Mouse (Mus musculus): ENCODE data around the gene Slc22a7. TPM values are rescaled to one million over a fixed set of nuclear protein-coding genes. Genes with fewer than 3 reads are reported as not detected.

Slc22a7 gene
- total RNA-seq (2021): not detected
- long read RNA-seq, experiment 1: 0 reads
- long read RNA-seq, experiment 2: 0 reads

- no peak for DNase-seq
Measured at GRCm38 (mm10) chr17:46438298-46438873, at the start of gene Slc22a7. Gene Slc22a7 (minus strand): TSS chr17:46438457.

- DNase-seq: no peak
Measured at GRCm38 (mm10) chr17:46487431-46487830, 49.2 kb upstream of the Slc22a7 start, which contains the start of gene Ttbk1. Gene Ttbk1 (minus strand): TSS chr17:46487675.

GRCm38 (mm10) chr17:46486995-46487394 is 48.7 kb upstream of the Slc22a7 start:
- DNase-seq: no peak

DNA sequence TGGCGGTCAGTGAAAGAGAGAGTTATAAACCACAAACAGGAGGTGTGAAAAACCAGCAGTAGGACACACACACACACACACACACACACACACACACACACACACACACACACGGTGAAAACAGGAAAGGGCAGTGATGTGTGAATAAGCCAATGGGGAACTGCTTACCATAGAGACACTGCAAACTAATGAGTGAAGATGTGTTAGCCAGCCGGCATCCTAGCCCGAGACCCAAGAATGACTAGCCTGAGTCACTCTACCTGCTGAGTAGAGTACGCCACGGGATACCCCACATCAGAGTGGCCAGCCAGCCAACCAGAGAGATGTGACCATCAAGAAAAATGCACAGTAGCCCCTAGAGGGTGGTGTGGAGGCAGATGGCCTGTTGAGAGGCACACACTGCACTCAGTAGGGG is 46.2 kb upstream of the Slc22a7 start:
- no peak for DNase-seq

DNA sequence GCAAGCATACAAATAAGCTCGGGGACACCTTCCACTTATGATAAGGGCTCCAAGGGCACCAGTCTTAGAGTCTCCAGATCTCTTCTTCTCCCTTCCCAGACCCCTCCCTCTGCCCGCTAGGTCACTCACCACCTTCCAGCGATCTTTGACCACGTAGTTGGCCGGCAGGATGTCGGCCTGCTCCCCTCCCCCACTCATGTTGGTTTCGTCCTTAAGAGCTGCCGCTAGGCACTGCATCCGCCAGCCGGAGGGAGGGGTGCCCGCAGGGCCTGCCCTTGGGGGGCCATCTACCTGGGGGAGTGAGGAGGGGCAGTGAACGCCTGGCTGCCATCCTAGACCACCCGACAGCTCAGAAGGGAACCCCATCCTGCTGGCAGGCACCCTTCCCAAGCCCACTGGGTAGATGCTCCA is 45.8 kb upstream of the Slc22a7 start:
- DNase-seq: no peak

DNA sequence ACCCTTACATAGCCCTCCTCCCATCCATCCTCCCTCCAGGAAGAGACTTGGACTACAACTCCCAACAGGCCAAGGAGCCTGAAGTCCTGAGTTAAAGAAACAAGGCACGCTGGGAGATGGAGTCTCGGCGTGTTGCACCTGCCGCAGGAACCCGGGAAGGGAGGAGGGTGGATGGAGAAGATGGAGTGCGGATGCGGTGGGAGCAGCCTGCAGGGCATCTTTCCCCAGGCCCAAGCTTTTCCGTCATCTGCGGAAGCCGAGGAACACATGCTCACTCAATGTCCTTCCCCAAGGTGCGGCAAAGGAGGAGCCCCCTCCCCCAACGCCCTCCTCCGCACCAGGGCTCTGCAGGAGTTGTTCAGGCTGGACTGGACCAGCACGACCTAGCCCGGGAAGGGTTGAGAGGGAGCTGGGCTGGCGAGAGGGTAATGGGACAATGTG is 45.3 kb upstream of the Slc22a7 start:
- DNase-seq: no peak

- no peak for DNase-seq
Measured at GRCm38 (mm10) chr17:46477286-46477685, 39.0 kb upstream of the Slc22a7 start.

- DNase-seq: no peak
Measured at GRCm38 (mm10) chr17:46476601-46477000, 38.3 kb upstream of the Slc22a7 start.

- DNase-seq: no peak
Measured at GRCm38 (mm10) chr17:46467830-46468229, 29.6 kb upstream of the Slc22a7 start.

DNA sequence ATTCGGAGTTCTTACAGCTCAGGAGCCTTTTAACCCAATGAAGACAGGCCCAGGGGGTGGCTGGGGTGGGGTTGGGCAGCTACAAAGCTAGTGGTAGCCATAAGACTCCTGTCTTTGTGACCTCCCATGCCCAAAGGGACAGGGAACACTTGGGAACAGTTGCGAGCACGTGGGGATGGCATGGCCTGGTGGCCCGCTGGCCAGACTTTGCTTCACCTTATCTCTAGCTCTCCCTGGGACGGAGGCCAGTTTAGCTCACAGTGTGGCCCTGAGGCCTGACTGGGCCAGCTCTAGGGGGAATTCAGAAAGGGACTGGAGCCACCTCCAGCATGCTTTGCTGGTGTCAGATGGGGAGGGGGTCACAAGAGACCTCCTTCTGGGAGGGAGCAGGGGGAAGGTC is 24.0 kb upstream of the Slc22a7 start:
- DNase-seq: no peak

DNA sequence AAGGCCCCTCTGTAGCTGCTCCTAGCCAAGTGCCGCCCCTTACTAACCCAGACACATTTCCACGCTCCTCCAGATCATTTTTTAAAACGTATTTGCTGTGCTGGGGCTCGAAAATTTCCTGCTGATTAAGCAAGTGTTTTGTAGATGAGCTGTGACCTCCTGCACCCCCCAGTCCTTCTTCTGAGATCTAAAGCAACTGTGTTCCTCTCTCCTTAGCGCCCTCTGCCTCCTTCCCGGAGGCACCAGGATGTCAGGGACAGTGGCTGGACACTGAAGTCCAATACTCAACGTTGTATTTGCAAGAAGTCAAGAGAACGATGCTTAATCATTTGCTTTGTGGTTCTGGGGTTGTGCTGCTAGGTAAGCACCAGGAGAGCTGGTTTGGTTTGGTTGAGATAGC is 23.1 kb upstream of the Slc22a7 start:
- no peak for DNase-seq

DNA sequence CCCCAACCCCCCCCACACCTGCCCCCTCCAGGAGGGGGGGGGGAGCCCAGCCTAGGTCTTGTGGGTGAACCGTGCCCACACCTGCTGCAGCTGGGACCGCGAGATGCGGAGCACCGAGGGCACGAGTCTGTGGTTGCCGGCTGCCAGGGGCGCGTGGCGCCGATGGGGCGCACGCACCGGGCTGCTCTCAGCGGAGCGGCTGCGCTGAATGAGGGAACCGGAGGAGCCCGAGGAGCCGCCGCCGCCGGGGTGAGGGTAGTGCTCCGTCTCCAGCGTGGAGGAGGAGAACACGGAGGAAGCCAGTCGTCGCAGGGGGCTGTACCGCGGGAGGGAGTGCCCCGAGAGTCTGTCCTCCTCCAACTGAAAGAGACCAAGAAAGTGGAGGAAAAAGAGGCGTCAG is 22.4 kb upstream of the Slc22a7 start:
- no peak for DNase-seq

GRCm38 (mm10) chr17:46458439-46458838 is 20.2 kb upstream of the Slc22a7 start:
- no peak for DNase-seq

- no peak for DNase-seq
Measured at GRCm38 (mm10) chr17:46457791-46458190, 19.5 kb upstream of the Slc22a7 start.

GRCm38 (mm10) chr17:46455110-46455691 is 16.9 kb upstream of the Slc22a7 start:
- DNase-seq: no peak

GRCm38 (mm10) chr17:46454539-46454938 is 16.3 kb upstream of the Slc22a7 start:
- no peak for DNase-seq

DNA sequence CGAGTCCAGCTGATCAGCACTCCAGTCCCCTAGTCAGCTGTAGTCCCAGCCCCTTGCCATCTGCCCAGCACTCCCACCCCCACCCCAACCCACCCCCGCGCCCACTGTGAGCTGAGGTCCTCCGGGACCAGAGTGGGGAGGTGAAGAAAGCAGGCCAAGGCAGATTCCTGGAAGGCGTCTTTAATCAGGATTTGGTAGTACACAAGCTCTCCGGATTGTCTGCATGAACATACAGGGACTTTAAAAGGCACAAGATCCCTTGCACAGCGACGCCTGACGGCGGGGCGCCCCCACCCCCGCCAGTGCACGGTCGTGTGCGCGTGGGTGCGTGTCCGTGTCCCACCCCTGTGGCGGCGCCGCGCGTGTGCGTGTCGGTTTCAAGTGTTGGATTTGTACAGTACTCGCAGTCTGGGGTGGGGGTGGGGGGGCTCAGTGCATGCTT is 15.7 kb upstream of the Slc22a7 start:
- DNase-seq: no peak

DNA sequence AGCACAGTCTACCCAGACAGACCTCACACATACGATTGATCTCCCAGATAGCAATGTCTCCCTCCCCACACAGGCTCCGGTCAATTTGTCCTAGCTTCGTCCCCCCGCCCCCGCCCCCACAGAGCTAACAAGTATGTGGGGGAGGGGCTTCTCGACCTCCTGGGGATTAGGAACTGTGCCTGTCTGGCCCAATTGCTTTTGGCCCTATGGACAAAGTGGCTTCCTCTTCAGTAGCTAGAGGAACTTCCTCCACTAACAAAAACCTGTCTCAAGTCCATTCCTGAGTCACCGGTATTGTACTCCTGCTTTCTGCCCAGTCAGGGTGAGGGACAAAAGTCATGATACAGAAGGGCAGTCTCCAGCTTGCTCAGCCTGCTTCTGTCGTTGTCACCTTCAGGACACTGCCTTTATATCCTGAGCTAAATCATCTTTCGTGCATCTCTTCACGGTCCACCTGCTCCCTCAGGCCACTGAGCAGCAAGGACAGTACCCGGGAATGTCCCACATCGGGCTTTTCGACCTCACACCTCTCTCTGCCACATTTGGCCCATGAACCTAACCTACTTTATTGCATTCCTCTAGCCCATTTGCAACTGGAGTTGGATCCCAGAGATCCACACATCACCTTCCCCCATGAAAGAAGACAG is 15.2 kb upstream of the Slc22a7 start:
- DNase-seq: no peak

DNA sequence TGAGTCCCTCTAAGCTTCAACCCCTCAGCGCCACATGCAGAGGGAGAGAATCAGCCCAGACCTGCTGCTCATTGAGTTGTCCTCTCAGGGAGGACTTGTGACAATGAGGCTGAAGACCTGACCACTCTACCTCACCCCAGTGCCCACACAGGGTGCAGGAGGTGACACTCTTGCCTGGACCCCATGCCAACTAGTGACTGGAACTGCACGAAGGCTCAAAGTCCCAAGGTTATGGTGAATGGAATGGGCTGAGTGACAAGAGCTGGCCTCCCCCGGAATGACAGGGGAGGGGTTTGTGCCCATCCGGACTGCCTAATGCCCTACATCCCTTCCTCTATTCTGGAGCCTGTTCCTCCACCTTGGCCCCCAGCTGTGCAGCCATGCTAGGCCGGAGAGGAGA is 14.4 kb upstream of the Slc22a7 start:
- no peak for DNase-seq

GRCm38 (mm10) chr17:46446264-46446663 is 8.0 kb upstream of the Slc22a7 start:
- DNase-seq: no peak

GRCm38 (mm10) chr17:46444839-46445579 is 6.8 kb upstream of the Slc22a7 start:
- no peak for DNase-seq

DNA sequence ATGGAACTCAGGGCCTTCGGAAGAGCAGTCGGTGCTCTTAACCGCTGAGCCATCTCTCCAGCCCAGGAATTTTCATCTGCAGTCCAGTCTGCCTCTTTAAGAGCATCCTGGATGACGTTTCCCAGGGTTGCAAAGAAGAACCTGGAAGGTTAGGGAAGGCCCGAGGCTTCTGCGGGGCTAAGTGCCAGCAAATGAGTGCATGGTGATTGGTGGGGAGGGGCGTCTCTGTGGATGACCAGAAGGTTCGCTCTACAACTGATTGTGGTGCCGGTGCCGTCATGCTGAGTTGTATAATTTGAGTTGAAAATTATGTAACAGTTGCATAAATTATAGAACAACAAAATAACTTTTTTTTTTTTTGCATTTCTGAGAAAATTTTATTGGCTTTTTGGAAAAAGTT is 919 bp upstream of the Slc22a7 start:
- DNase-seq: no peak

All from gastrocnemius, postnatal 25 days (tissue).